Mouse (Mus musculus) liver, adult 2 months (tissue): ENCODE measurements around the gene Gm38394. TPM values are rescaled to one million over a fixed set of nuclear protein-coding genes. Genes with fewer than 3 reads are reported as not detected.

ENCODE experiments used
- DNase-seq: peaks from one replicate; pipeline ENCODE4 v3.0.0-alpha.2; 2011; ENCODE audit warnings: low read depth, low spot score; ENCODE audit errors: extremely low read depth
- H3K27ac ChIP-seq: fragments of 200-500 bp; replicated peaks from 2 replicates; pipeline ENCODE4 v1.5.1; 2012; ENCODE audit warnings: low read depth, mild to moderate bottlenecking, control low read depth, inconsistent platforms, low read length; ENCODE audit not compliant: insufficient read depth
- H3K27me3 ChIP-seq: fragments of 200-500 bp; 2 replicates; pipeline ENCODE4 v1.6.1; 2012; ENCODE audit warnings: mild to moderate bottlenecking, moderate library complexity, low read length, inconsistent platforms; ENCODE audit not compliant: control insufficient read depth, insufficient read depth
- H3K36me3 ChIP-seq: fragments of 200-500 bp; 2 replicates; pipeline ENCODE4 v1.6.1; 2012; ENCODE audit warnings: low read length, inconsistent platforms; ENCODE audit not compliant: control insufficient read depth, insufficient read depth
- H3K4me1 ChIP-seq: fragments of 200-500 bp; 2 replicates; pipeline ENCODE4 v1.6.1; 2011; ENCODE audit warnings: low read length; ENCODE audit not compliant: control insufficient read depth, insufficient read depth
- H3K4me3 ChIP-seq: fragments of 200-500 bp; 2 replicates; pipeline ENCODE4 v1.5.1; 2011; ENCODE audit warnings: low read depth, mild to moderate bottlenecking, control low read depth, low read length, moderate library complexity; ENCODE audit not compliant: insufficient read depth
- H3K79me2 ChIP-seq: fragments of 200-500 bp; 2 replicates; pipeline ENCODE4 v1.6.1; 2012; ENCODE audit warnings: inconsistent platforms, mild to moderate bottlenecking, low read length, moderate library complexity; ENCODE audit not compliant: control insufficient read depth, insufficient read depth
- H3K9ac ChIP-seq: fragments of 200-500 bp; 2 replicates; pipeline ENCODE4 v1.6.1; 2012; ENCODE audit warnings: low read depth, mild to moderate bottlenecking, control low read depth, inconsistent platforms, low read length
- CTCF ChIP-seq: fragments of 200-500 bp; IDR thresholded peaks from 2 replicates; pipeline ENCODE4 v1.5.1; 2011; ENCODE audit warnings: low read depth, low read length, control low read depth
- POLR2A ChIP-seq: fragments of 200-500 bp; IDR thresholded peaks from 2 replicates; pipeline ENCODE4 v1.6.1; 2011; ENCODE audit warnings: low read length, control low read depth; ENCODE audit not compliant: insufficient read depth; ENCODE audit errors: extremely low read depth
- WGBS: fragments of 180-500 bp; shearing (Covaris S2); methylation state at CpG from one replicate; pipeline ENCODE4 v1.1.7; 2018; 5-methylcytosine and 5-hydroxymethylcytosine counted together
- polyA plus RNA-seq: library from polyadenylated mRNA; depleted of rRNA; stranded (reverse); fragments of >200 nt; gene quantifications from 2 replicates; pipeline ENCODE4 v1.2.3, GENCODE M21; 2012; rRNA removed
- total RNA-seq: library from RNA; depleted of rRNA; stranded (reverse); fragments of >200 nt; gene quantifications from 2 replicates; pipeline ENCODE4 v1.2.3, GENCODE M21; 2014; rRNA removed

Gm38394 gene
- total and polyA plus RNA-seq, 2 experiments: 1.8 to 9.6 TPM

- no peaks in the 10 kb centered on the region for H3K79me2 ChIP-seq
- no peaks in the 10 kb centered on the region; the same call in 1 of the 2 replicates for H3K36me3 ChIP-seq
- no peaks in the 10 kb centered on the region for H3K4me1 ChIP-seq
- H3K27ac ChIP-seq: no peak overlapping the region
- no peak for TF ChIP-seq POLR2A
- TF ChIP-seq CTCF: no peak
- 33% methylated on average over 4 of the region's 4 CpGs for WGBS
- no peak for DNase-seq
- no peaks in the 10 kb centered on the region for H3K27me3 ChIP-seq
- no peak overlapping the region for H3K4me3 ChIP-seq
- H3K9ac ChIP-seq: no peak overlapping the region
Observed at GRCm38 (mm10) chr1:133596298-133597007, 64.7 kb downstream of the Gm38394 start.

- no peaks in the 10 kb centered on the region; the same call in 1 of the 2 replicates for H3K27me3 ChIP-seq
- H3K27ac ChIP-seq: no peak overlapping the region
- 73% methylated on average over 6 of the region's 6 CpGs for WGBS
- H3K79me2 ChIP-seq: no peaks in the 10 kb centered on the region
- no peaks in the 10 kb centered on the region for H3K36me3 ChIP-seq
- H3K9ac ChIP-seq: no peak overlapping the region
- no peak for TF ChIP-seq POLR2A
- TF ChIP-seq CTCF: no peak
- no peaks in the 10 kb centered on the region for H3K4me1 ChIP-seq
- no peak for DNase-seq
- no peak overlapping the region for H3K4me3 ChIP-seq
Observed at GRCm38 (mm10) chr1:133585995-133586537, 75.1 kb downstream of the Gm38394 start.

GRCm38 (mm10) chr1:133571293-133571692 lies 89.8 kb downstream of the Gm38394 start:
- H3K27me3 ChIP-seq: 0 out of 2 replicates have a peak, but pooled peaks cover under 1% of the 10 kb centered on the region
- no peaks in the 10 kb centered on the region for H3K4me1 ChIP-seq
- DNase-seq: no peak
- TF ChIP-seq POLR2A: no peak
- TF ChIP-seq CTCF: no peak
- WGBS: 79% methylated on average over 11 of the region's 11 CpGs
- H3K27ac ChIP-seq: no peak overlapping the region
- H3K36me3 ChIP-seq: no peaks in the 10 kb centered on the region
- no peak overlapping the region for H3K9ac ChIP-seq
- no peak overlapping the region for H3K4me3 ChIP-seq
- H3K79me2 ChIP-seq: no peaks in the 10 kb centered on the region

Other genes with a start within 250 kb of the Gm38394 start
- 2.0 and 2.2 TPM in 2 replicates for gene Sox13, start 236.9 kb downstream of the Gm38394 start, total RNA-seq
- 5.6 and 10.2 TPM in 2 replicates for gene Sox13, start 236.9 kb downstream of the Gm38394 start, polyA plus RNA-seq
- gene Snrpe, start 51.0 kb downstream of the Gm38394 start, total RNA-seq: 57.1 and 71.7 TPM in 2 replicates
- gene Snrpe, start 51.0 kb downstream of the Gm38394 start, polyA plus RNA-seq: 12.5 and 13.3 TPM in 2 replicates
- 9.4 and 17.0 TPM in 2 replicates for gene Zbed6, start 433 bp downstream of the Gm38394 start, total RNA-seq
- gene Zbed6, start 433 bp downstream of the Gm38394 start, polyA plus RNA-seq: 1.5 and 2.0 TPM in 2 replicates
- gene Lax1, start 28.8 kb upstream of the Gm38394 start, total RNA-seq: 0.28 and 0.34 TPM in 2 replicates
- 0.19 and 0.27 TPM in 2 replicates for gene Lax1, start 28.8 kb upstream of the Gm38394 start, polyA plus RNA-seq
- 2.4 and 4.2 TPM in 2 replicates for gene Atp2b4, start 139.7 kb upstream of the Gm38394 start, total RNA-seq
- gene Atp2b4, start 139.7 kb upstream of the Gm38394 start, polyA plus RNA-seq: 0.66 and 0.86 TPM in 2 replicates
- gene Optc, start 246.7 kb upstream of the Gm38394 start, total RNA-seq: not detected in 2 replicates
- gene Optc, start 246.7 kb upstream of the Gm38394 start, polyA plus RNA-seq: not detected in 2 replicates